Mouse (Mus musculus) heart, postnatal 4 days (tissue): Measurements from ENCODE around the gene Tyw1. TPM values are rescaled to one million over a fixed set of nuclear protein-coding genes. Genes with fewer than 3 reads are reported as not detected.
"Not testable (repeated sequence)": the region's sequence is repeated elsewhere in the genome, so short reads cannot be mapped to it uniquely, and the experiment has no call there.

Source experiments
- DNase-seq: peaks from one replicate; pipeline ENCODE4 v3.0.0; 2021
- total RNA-seq, 2 experiments: library from RNA; stranded (reverse); gene quantifications; 2 replicates each; pipeline ENCODE4 v1.2.3; 2021

Tyw1 gene
- total RNA-seq: 10 to 100 TPM in 1 of 2 experiments, 1 to 10 TPM in 1; 9.6 to 11.4 TPM

DNA sequence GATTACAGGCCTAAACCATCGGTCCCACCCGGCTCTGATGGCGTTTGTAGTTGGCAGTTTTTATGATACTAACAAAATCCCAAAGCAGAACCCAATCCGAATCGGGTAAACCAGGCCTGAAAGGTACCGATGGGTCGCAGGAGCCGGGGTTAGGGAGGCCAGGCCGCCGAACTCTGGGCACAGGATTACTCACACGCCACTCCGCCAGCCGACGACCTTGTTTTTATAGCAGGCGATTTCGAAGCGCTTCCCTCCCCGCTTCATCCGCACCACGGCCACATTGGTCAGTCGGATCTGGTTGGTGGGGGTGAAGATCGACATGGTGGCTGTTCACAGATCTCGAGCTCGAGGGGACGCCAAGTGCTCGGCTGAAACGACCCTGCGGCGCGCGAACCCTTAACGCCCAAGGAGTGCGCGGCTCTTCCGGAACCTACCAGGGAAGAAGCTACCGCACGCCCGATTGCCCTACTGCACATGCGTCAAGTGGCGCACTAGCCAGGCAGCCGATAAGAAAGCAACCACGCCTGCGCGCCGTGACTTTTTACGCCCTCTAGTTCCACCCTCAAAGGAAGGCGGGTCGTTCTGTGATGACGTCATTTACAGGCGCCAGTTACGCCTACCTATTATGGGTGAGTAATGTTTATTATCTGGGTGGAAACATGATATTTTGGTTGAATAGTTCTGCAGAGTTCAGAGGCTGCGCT is at the start of gene Tyw1, which contains the start of gene Sbds:
Gene Tyw1, plus strand, starts transcription at position 603 of the 704 bp plus-strand sequence.
Gene Sbds, minus strand, starts transcription at position 514 of the 704 bp plus-strand sequence.
- DNase-seq: peak; percentile 97

GRCm38 (mm10) chr5:130207299-130207698 is 48.1 kb upstream of the Tyw1 start:
- no peak for DNase-seq

DNA sequence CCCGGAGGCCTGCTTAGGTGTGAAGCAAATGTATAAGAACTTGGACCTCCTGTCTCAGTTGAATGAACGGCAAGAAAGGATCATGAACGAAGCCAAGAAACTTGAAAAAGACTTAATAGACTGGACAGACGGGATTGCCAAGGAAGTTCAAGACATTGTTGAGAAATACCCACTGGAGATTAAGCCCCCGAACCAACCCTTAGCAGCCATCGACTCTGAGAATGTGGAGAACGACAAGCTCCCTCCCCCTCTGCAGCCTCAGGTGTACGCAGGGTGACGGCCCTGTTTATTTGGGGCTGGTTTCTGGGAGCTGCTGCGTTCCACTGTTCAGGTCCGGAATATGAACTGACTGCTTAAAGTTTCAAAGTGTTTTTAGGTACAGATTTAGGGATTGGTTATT is 42.5 kb upstream of the Tyw1 start:
- DNase-seq: no peak

DNA sequence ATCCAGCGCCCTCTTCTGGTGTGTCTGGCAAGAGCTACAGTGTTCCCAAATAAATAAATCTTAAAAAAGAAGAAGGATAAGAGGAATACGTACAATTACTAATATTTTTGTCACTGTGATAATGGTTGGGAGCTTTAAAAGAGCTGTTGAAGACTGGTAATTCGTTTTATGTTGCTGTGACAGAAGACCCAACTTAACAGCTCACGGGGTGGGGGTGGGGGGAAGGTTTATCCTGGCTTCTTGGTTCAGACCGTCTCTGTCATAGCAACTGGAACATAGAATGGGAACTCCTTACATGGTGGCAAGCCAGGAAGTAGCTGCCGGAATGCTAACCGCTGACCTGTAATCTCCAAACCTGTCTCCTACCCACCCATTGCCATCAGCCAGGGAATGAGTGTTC is 38.6 kb upstream of the Tyw1 start, which contains the start of gene Tmem248:
Gene Tmem248, plus strand, starts transcription at position 301 of the 400 bp plus-strand sequence.
- no peak for DNase-seq

GRCm38 (mm10) chr5:130217406-130217805 is 38.0 kb upstream of the Tyw1 start:
- no peak for DNase-seq

DNA sequence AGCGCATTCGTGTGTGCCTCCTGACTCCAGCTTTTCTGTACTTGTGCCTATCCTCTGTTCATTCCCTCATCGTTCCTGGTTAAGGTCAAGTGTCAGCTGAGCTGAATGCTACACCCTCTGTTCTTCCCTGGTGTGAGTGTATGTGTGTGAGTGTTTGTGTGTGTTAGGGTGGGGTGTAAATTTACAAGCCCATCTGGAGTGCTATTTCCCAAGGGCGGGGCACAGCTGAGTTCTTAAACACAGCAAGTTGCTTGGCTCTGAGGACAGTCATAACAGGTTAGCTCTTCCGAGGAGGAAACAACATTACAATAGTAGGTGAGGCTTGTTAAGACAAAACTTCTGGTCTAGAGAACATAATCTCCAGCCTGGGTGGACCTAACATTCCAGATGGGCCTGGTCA is 37.1 kb upstream of the Tyw1 start:
- no peak for DNase-seq

DNA sequence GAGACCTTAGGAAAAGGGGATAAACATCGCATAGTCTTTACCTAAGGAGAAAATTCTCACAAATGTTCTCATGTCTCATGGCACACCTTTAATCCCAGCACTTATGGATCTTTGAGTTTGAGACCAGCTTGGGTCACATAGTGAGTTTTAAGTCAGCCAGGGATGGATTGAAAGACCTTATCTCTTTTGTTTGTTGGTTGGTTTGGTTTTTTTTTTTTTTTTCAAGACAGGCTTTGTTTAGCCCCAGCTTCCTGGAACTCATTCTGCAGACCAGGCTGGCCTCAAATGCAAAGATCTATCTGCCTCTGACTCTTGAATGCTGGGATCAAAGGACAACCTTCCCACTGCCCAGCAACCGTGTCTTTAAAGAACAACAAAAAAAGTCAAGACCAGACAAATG is 34.1 kb upstream of the Tyw1 start:
- DNase-seq: no peak

DNA sequence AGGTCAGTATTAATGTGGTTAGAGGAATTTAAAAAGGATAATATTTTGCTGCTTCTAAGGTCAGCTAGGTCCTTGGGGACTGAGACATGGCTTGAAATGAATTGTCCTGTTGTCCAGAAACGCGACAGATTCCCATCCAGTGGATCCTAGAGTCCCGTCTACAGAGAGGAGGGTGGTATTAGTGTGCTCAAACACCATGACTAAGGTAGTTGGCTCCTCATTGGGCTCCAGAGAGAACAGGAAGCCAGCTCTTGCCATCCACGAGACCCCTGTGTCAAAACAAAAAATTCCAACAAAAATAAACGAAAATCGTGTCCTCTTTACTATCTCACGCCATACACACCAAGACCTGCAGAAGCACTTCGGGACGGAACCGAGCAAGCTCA is 33.7 kb upstream of the Tyw1 start:
- no peak for DNase-seq

DNA sequence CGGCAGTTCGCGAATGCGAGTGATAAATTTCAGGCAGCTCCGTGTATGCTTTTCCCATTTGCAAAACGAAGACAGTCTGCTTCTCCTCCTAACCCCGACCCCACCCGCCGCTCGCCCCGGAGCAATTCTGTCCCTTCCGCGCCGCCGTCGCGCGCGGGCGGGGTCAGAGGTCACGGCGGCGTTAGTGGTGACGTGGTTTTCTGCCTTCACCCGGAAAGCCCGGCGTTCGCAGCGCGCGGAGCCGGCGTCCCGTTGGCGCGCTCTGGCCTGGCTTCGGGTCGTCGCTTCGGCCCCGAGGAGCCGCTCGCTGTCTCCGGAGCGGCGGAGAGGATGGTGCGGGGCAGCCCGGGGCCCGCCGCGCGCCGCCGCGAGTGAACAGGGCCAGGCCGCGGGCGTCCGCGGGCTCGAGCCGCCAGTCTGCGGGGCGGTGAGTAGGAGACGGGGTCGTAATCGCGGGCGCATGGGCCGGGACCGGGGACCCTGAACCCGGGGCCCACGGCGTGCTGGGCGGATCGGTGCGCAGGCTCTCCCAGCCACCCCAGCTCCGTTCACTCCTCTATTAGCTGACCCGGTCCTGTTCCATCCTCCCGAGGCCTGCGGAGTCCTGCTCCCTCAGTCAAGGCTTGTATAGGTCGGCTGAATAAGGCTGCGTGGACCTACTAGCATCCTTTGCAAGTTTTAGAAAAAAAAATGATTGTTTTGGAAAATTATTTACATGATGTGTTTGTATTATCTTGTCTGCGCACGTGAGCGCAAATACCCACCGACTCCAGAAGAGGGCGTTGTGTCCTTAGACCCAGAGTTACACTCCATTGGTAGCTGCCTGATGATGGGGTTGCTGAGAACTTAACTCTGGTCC is 33.0 kb upstream of the Tyw1 start:
- peak; percentile 97 for DNase-seq

DNA sequence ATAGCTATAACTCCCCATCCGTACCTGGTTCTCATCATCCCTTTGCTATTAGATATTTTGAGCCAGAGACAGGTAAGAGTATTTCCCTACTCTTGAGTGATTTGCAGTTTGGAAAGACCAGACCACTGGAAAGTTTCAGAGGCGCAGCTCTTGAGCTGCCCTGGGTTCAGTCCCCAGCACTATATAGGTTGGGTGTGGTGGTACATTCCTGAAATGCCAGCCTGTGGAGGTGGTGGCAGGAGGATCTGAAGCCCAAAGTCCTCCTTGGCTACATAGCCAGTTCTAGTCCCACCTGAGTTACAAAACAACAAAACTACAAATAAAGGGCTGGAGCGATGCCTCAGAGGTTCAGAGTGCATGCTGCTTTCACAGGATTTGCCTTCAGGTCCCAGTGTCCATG is 28.6 kb upstream of the Tyw1 start:
- no peak for DNase-seq

DNA sequence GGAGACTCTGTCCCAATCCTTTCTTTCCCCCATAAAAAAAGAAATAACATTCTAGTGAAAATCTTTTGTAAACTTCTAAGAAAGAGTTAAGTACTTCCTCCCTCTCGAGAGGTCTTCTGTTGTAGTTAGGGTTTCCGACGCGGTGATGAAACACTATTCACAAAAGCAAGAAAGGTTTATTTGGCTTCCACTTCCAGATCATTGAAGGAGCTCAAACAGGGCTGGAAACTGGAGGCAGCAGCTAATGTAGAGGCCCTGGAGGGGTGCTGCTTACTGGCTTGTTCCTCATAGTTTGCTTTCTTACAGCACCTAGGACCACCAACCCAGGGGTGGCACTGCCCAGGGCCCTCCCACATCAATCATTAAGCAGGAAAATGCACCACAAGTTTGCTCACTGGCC is 27.3 kb upstream of the Tyw1 start:
- DNase-seq: no peak

- no peak for DNase-seq
Measured at GRCm38 (mm10) chr5:130236302-130236701, 19.1 kb upstream of the Tyw1 start.

DNA sequence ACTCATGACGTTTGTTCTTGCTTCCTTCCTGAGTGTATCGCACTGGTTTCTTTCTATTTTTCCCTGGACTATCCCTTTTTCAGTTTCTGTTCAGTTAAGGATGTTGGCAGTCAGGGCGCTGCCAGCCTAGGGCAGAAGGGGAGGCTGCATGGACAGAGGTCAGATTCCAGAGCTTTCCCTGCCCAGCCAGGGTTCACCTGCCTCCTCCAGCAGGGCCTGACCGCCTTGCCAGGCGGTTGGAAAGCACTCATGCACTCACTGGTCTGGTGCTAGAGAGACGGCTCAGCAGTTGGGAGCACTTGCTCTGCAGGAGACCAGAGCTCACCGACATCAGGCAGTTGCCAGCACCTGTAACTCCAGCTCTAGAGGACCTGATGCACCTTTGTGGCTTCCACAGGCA is 16.2 kb upstream of the Tyw1 start:
- DNase-seq: no peak

- no peak for DNase-seq
Measured at GRCm38 (mm10) chr5:130239856-130240255, 15.6 kb upstream of the Tyw1 start.

- no peak for DNase-seq
Measured at GRCm38 (mm10) chr5:130241426-130241825, 14.0 kb upstream of the Tyw1 start.

- DNase-seq: no peak
Measured at GRCm38 (mm10) chr5:130247823-130248222, 7.6 kb upstream of the Tyw1 start.

DNA sequence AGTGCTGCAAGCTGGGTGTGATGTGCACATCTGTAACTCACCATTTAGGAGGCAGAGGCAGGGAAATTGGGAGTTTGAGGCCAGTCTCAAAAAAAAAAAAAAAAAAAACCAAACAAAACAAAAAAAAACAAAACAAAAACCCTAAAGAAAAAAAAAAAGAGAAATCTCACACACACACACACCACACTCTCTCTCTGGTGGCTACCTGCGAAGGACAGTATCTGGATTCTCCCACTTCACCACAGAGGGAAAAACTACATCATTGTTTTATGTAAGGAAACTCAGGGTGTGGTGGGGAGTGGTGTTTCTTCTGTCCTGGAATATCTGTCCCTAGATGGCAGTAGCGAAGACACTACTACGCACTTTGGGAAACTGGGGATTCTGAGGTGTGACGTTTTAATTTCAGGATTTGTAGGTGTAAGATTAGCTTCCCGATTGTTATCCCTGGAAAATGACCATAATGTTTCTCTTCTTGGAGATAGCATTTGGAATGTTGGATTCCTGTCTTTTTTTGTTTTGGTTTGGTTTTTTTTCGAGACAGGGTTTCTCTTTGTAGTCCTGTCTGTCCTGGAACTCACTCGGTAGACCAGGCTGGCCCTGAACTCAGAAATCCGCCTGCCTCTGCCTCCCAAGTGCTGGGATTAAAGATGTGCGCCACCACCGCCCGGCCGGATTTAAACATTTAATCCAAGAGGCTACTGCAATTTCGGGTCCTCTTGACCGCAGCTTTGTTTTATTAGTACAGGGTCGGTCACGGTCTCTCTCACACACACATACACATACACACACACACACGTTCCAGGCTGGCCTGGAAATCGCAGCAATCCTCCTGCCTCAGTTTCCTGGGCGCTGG is 1.0 kb upstream of the Tyw1 start:
- peak; percentile 35 for DNase-seq

DNA sequence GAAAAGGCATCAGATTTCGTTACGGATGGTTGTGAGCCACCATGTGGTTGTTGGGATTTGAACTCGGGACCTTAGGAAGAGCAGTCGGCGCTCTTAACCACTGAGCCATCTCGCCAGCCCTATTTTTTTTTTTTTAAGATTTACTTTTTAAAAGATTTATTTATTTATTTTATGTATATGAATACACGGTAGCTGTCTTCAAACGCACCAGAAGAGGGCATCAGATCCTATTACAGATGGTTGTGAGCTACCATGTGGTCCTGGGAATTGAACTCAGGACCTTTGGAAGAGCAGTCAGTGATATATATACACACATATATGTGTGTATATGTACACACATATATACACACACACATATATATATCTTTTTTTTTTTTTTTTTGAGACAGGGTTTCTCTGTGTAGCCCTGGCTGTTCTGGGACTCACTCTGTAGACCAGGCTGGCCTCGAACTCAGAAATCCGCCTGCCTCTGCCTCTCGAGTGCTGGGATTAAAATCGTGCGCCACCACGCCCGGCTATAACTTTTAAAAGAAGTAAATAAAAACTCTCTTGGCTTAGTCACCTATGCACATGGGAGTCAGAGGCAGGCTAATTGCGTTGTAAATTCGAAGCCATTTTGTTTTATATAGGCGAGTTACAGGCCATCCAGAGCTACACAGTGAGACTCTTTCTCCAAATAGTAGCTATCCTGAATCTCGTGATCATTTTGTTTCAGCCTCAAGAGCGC is 543 bp downstream of the Tyw1 start:
- DNase-seq: not testable (repeated sequence)

GRCm38 (mm10) chr5:130256678-130257271 is 1.4 kb downstream of the Tyw1 start:
- peak; percentile 95 for DNase-seq

DNA sequence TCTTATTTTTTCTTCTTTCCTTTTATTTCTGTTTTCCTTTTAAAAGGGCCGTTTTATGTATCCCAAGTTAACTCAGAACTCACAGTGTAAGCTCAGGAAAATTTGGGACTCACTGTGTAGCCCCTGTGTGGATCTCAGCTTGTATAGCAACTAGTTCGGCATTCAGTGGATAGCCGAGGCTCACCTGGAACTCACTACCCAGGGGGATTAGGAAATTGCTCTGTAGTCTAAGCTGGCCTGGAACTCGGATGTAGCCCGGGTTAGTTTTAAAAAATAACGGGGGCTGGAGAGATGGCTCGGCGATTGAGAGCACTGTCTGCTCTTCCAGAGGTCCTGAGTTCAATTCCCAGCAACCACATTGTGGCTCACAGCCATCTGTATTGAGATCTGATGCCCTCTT is 1.9 kb downstream of the Tyw1 start:
- DNase-seq: no peak

DNA sequence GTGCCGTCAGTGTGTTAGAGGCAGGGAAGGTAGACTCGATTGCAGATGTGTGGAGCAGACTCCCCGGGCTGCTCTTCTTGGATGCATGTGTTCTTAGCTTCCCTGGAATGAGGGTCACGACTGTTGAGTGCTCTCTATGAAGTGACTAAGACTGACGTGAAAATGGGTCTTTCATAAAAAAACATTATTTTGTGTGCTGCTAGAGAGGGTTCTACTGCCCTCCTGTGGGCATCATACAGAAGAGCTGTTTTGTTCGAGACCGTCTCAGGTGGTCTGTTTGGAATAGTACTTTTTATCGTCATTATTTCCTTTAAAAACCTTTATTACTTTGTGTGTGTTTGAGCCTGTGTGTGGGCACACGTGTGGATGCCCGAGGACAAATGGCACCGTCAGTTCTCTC is 8.0 kb downstream of the Tyw1 start:
- DNase-seq: no peak
